Mouse (Mus musculus) forebrain, embryonic 16.5 days (tissue): Measurements from ENCODE around the gene Atp1a2. TPM values are rescaled to one million over a fixed set of nuclear protein-coding genes. Genes with fewer than 3 reads are reported as not detected.

Source experiments
- ATAC-seq: fragments of 200-750 bp; cut with Nextera tagmentation; 2 replicates; pipeline ENCODE4 v1.8.0; 2017; ENCODE audit warnings: mild to moderate bottlenecking, moderate library complexity
- H3K27ac ChIP-seq: fragments of 300-500 bp; sonication (generic); 2 replicates; pipeline ENCODE4 v1.5.1; 2014; ENCODE audit warnings: low read length, control low read depth
- H3K27me3 ChIP-seq: fragments of 300-500 bp; sonication (generic); replicated peaks from 2 replicates; pipeline ENCODE4 v1.6.1; 2014; ENCODE audit warnings: low read length; ENCODE audit not compliant: control insufficient read depth, insufficient read depth
- H3K36me3 ChIP-seq: fragments of 300-500 bp; sonication (generic); 2 replicates; pipeline ENCODE4 v1.6.1; 2014; ENCODE audit not compliant: control insufficient read depth, insufficient read depth
- H3K4me1 ChIP-seq: fragments of 300-500 bp; sonication (generic); replicated peaks from 2 replicates; pipeline ENCODE4 v1.6.1; 2014; ENCODE audit warnings: low read length; ENCODE audit not compliant: control insufficient read depth, insufficient read depth
- H3K4me2 ChIP-seq: fragments of 300-500 bp; sonication (generic); 2 replicates; pipeline ENCODE4 v1.6.1; 2014; ENCODE audit warnings: mild to moderate bottlenecking, low read length, control low read depth
- H3K4me3 ChIP-seq: fragments of 300-500 bp; sonication (generic); replicated peaks from 2 replicates; pipeline ENCODE4 v1.5.1; 2014; ENCODE audit warnings: mild to moderate bottlenecking, low read length, control low read depth
- H3K9ac ChIP-seq: fragments of 300-500 bp; sonication (generic); replicated peaks from 2 replicates; pipeline ENCODE4 v1.6.1; 2014; ENCODE audit warnings: low read depth, low read length, control low read depth
- H3K9me3 ChIP-seq: fragments of 300-500 bp; sonication (generic); 2 replicates; pipeline ENCODE4 v1.6.1; 2016; ENCODE audit warnings: low read length; ENCODE audit not compliant: control insufficient read depth
- WGBS: fragments of 180-500 bp; shearing (Covaris S2); extraction: QIAGEN DNeasy Blood & Tissue Kit; methylation state at CpG from one replicate; pipeline ENCODE4 v1.1.7; 2014; 5-methylcytosine and 5-hydroxymethylcytosine counted together
- polyA plus RNA-seq: library from polyadenylated mRNA; unstranded; fragments of >200 nt; fragmentation: Nextera tagmentation; extraction: Ambion mirVana; gene quantifications from 2 replicates; pipeline ENCODE4 v1.2.1, GENCODE M21; 2015

The Atp1a2 gene
- polyA plus RNA-seq, 1 experiment from 2014 or later = 42.4 TPM

DNA sequence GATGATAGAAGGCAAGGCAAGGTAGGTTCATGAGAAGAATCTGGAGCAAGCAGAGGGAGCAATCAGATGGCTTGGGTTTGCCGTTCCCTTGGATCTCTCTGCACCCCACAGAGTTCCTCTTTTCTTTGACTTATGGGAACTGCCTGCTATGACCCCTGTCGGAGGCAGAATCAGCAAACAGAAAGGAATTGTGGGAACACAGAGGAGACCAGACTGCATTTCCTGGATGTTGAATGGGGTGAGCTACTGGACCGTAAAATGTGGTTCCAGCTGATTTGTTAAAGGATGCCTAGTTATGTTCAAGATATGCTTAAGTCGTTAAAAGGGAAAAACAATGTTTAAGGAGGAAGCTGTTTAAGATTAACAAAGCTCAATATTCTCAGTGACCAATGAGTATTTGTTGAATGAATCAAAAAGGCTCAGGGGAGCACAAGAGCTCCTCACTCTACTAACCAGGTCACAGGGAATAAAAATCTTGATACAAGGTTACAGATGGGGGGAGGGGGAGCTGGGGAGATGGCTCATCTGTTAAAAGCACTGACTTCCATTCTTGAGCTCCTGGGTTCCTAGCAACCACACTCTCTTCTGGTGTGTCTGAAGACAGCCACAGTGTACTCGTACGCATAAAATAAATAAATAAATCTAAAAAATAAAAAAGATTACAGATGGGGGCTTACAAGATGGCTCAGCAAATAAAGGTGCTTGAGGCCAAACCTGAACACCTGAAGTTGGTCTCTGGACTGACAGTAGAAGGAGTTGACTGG is 56.7 kb downstream of the Atp1a2 start:
- Histone ChIP-seq H3K4me2 (no peak overlapping the region), H3K4me1 (no peaks in the 10 kb centered on the region; the same call in 1 of the 2 replicates), H3K27ac (no peak overlapping the region), H3K36me3 (no peaks in the 10 kb centered on the region), H3K9ac (no peak overlapping the region), H3K4me3 (no peak overlapping the region), H3K9me3 (no peaks in the 10 kb centered on the region), H3K27me3 (no peaks in the 10 kb centered on the region)
- WGBS = 30% methylated on average over 6 of the region's 6 CpGs
- ATAC-seq = no peak

DNA sequence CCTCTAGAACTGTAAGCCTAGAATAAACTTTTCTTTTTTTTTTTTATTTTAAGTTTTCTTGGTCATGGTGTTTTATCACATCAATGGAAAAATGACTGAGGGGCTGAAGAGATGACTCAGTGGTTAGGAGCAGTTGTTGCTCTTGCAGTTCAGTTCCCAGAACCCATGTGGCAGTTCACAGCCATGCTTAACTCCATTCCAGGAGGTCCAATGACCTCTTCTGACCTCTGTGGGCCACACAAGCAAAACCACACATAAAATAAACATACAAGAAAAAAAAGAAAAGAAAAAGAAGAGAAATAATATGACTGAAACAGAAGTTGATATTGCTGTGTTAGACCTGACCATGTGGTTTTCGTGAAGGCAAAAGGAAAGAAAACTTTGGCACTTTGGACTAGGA is 68.6 kb downstream of the Atp1a2 start:
- H3K9ac ChIP-seq = no peak overlapping the region
- H3K27ac ChIP-seq = no peak overlapping the region
- no peaks in the 10 kb centered on the region for H3K27me3 ChIP-seq
- WGBS = 92% methylated on average over 1 of the region's 1 CpGs
- no peaks in the 10 kb centered on the region for H3K9me3 ChIP-seq
- no peak overlapping the region for H3K4me3 ChIP-seq
- no peak overlapping the region for H3K4me2 ChIP-seq
- ATAC-seq = no peak
- H3K36me3 ChIP-seq = no peaks in the 10 kb centered on the region
- H3K4me1 ChIP-seq = no peaks in the 10 kb centered on the region

DNA sequence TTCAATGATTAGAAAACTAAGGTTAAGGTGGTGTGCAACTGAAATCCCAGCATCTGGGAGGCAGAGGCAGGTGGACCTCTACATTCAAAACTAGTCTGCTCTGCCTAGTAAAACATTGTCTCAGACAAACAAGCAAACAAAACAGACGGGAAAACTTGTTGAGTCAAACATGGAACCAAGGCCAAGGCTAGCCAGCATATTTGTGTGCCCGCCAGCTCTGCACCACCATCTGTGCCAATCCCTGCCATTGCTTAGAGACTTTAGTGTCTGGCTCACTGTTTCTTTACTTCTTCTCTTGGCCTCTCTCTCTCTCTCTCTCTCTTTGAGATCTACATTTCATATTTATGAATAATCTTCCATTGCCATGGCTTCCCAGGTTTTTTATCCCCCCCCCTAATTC is 69.7 kb downstream of the Atp1a2 start:
- no peak overlapping the region for H3K4me3 ChIP-seq
- no peaks in the 10 kb centered on the region for H3K27me3 ChIP-seq
- H3K9me3 ChIP-seq = no peaks in the 10 kb centered on the region
- no peaks in the 10 kb centered on the region for H3K36me3 ChIP-seq
- 52% methylated on average over 2 of the region's 2 CpGs for WGBS
- no peak for ATAC-seq
- no peak overlapping the region for H3K9ac ChIP-seq
- H3K27ac ChIP-seq = no peak overlapping the region
- H3K4me2 ChIP-seq = no peak overlapping the region
- no peaks in the 10 kb centered on the region for H3K4me1 ChIP-seq

Other genes starting within 250 kb of the Atp1a2 start
- gene Nhlh1, start 240.5 kb downstream of the Atp1a2 start, polyA plus RNA-seq = 2.0 TPM in 2 replicates
- gene Copa, start 215.5 kb downstream of the Atp1a2 start, polyA plus RNA-seq = 235 and 242 TPM in 2 replicates
- gene Ncstn, start 215.3 kb downstream of the Atp1a2 start, polyA plus RNA-seq = 108 and 112 TPM in 2 replicates
- 155 and 157 TPM in 2 replicates for gene Pex19, start 171.3 kb downstream of the Atp1a2 start, polyA plus RNA-seq
- gene Dcaf8, start 150.0 kb downstream of the Atp1a2 start, polyA plus RNA-seq = 106 and 107 TPM in 2 replicates
- gene Pea15a, start 91.3 kb downstream of the Atp1a2 start, polyA plus RNA-seq = 472 and 511 TPM in 2 replicates
- gene Casq1, start 78.2 kb downstream of the Atp1a2 start, polyA plus RNA-seq = 4.7 and 7.2 TPM in 2 replicates
- gene Atp1a4, start 39.6 kb downstream of the Atp1a2 start, polyA plus RNA-seq = 0.11 TPM in 1 of 2 replicates, not detected in the other
- 136 and 152 TPM in 2 replicates for gene Igsf8, start 36.4 kb downstream of the Atp1a2 start, polyA plus RNA-seq
- 2.6 and 4.2 TPM in 2 replicates for gene Kcnj9, start 31.3 kb upstream of the Atp1a2 start, polyA plus RNA-seq
- gene Kcnj10, start 43.1 kb upstream of the Atp1a2 start, polyA plus RNA-seq = 2.1 and 2.2 TPM in 2 replicates
- 4.5 and 4.7 TPM in 2 replicates for gene Pigm, start 78.5 kb upstream of the Atp1a2 start, polyA plus RNA-seq
- gene Slamf9, start 177.3 kb upstream of the Atp1a2 start, polyA plus RNA-seq = not detected in 2 replicates
- gene Igsf9, start 183.7 kb upstream of the Atp1a2 start, polyA plus RNA-seq = 60.9 and 89.9 TPM in 2 replicates
- 53.4 and 56.8 TPM in 2 replicates for gene Tagln2, start 202.0 kb upstream of the Atp1a2 start, polyA plus RNA-seq
- 1.8 and 3.0 TPM in 2 replicates for gene Cfap45, start 222.7 kb upstream of the Atp1a2 start, polyA plus RNA-seq